ENCODE assay signal across 18 mouse cellular contexts in the genomic region with DNA sequence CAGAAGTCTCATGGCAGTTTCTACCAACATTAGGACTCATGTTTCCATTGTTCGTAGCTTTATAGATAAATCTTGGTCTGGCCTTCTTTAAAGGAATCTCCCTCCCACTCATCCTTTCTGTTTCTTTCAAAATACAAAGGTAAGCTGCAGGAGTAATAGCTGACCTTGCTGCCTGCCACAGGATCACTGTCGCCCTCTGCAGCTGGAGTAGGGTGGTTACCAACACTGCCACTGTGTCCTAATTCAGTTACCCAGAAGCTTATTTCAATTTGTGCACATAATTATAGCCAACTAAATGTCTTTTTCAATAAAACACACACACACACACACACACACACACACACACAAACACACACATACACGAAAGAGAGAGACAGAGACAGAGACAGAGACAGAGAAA.
DNase-seq lines count a peak whose midpoint lies in the region; ATAC-seq and TF ChIP-seq lines count a peak whose summit lies in the region.
"Had no signal": no experiment of that assay in that cellular context is flagged by ENCODE, and none has a peak within 500 bp of the region (broad histone marks: within the 10 kb centered on the region; RNA-seq: fewer than 3 reads in every experiment).

No protein-coding gene starts in this region.

- ATAC-seq in kidney, embryonic 16.5 days (ENCODE audit: low FRiP score, low TSS enrichment), result no peak
- ATAC-seq: forebrain, embryonic 14.5 days had no signal

- no peak overlapping the region for H3K4me3 ChIP-seq in gastrocnemius, adult 2 months
- H3K4me3 ChIP-seq in kidney, embryonic 16.5 days (ENCODE audit: low read length), result no peak overlapping the region
- H3K4me3 ChIP-seq: embryonic facial prominence, embryonic 10.5 days; erythroblast, embryonic 14.5 days; heart, embryonic 15.5 days; left cerebral cortex, adult 2 months; lung, embryonic 15.5 days had no signal

- 64% methylated on average over 3 of the region's 3 CpGs for WGBS in kidney, embryonic 16.5 days

- H3K36me3 ChIP-seq in kidney, embryonic 16.5 days (ENCODE audit: insufficient read depth, low read length), result no peaks in the 10 kb centered on the region
- H3K36me3 ChIP-seq: embryonic facial prominence, embryonic 10.5 days; heart, embryonic 15.5 days; lung, embryonic 15.5 days had no signal

- H3K27me3 ChIP-seq in kidney, embryonic 16.5 days (ENCODE audit: insufficient read depth, low read length), result no peaks in the 10 kb centered on the region
- H3K27me3 ChIP-seq: heart, embryonic 15.5 days; lung, embryonic 15.5 days had no signal

- DNase-seq in gastrocnemius, adult 2 months, result no peak
- no peak for DNase-seq in gastrocnemius, adult 18-20 months (ENCODE audit: low spot score)
- DNase-seq in kidney, postnatal 36 days, result peak; percentile 15 to 71
- peak; percentile 16 for DNase-seq in lung, postnatal 14 days
- no peak for DNase-seq in lung, adult 18-20 months
- DNase-seq in kidney, postnatal 4 days, result peak; percentile 20 to 37
- no peak for DNase-seq in frontal cortex, postnatal 36 days (ENCODE audit: low spot score in 2 of 2)
- DNase-seq: adrenal gland, adult 2 months; cerebellum, adult 18-20 months; gastrocnemius, postnatal 10 days; heart, adult 18-20 months had no signal

- TF ChIP-seq CTCF in gastrocnemius, adult 2 months (IDR thresholded peaks at IDR 0.05), result peak; percentile 46

- H3K9me3 ChIP-seq in kidney, embryonic 16.5 days (ENCODE audit: low read length), result no peaks in the 10 kb centered on the region
- H3K9me3 ChIP-seq: embryonic facial prominence, embryonic 10.5 days; heart, embryonic 15.5 days; lung, embryonic 15.5 days had no signal

- H3K9ac ChIP-seq in kidney, embryonic 16.5 days (replicated peaks; ENCODE audit: low read length), result no peak overlapping the region
- H3K9ac ChIP-seq: heart, embryonic 15.5 days; lung, embryonic 15.5 days had no signal

- H3K4me1 ChIP-seq in kidney, embryonic 16.5 days (ENCODE audit: insufficient read depth, low read length), result peaks cover 16% of the 10 kb centered on the region

- H3K4me2 ChIP-seq in kidney, embryonic 16.5 days (replicated peaks; ENCODE audit: low read depth, low read length), result no peak overlapping the region
- H3K4me2 ChIP-seq: heart, embryonic 15.5 days; lung, embryonic 15.5 days had no signal

- intact Hi-C loops in gastrocnemius, adult 2 months (cut with DNase I), result no loop called here

- no peak overlapping the region for H3K27ac ChIP-seq in gastrocnemius, adult 2 months
- H3K27ac ChIP-seq in kidney, embryonic 16.5 days (ENCODE audit: low read length), result no peak overlapping the region
- H3K27ac ChIP-seq: embryonic facial prominence, embryonic 10.5 days; heart, embryonic 15.5 days; left cerebral cortex, adult 2 months; lung, embryonic 15.5 days had no signal

Comparison
In these comparisons a context has a peak if more than half of its experiments do, and no peak if none do; other contexts are left out.
1. DNase-seq: peak in kidney, postnatal 36 days (2 of 2), lung, postnatal 14 days (single experiment) and kidney, postnatal 4 days (2 of 2); none in gastrocnemius, adult 2 months (single experiment), gastrocnemius, adult 18-20 months (single experiment), lung, adult 18-20 months (0 of 2) and frontal cortex, postnatal 36 days (0 of 2).